Mouse (Mus musculus): ENCODE measurements at regions not wholly inside any gene's neighbourhood (a gene's known extent, or its start where the extent isn't known, plus 50 kb on each side); places are given as distances from the start of the nearest gene placed in this dataset.
"Not testable (repeated sequence)": the region's sequence is repeated elsewhere in the genome, so short reads cannot be mapped to it uniquely, and the experiment has no call there.

DNA sequence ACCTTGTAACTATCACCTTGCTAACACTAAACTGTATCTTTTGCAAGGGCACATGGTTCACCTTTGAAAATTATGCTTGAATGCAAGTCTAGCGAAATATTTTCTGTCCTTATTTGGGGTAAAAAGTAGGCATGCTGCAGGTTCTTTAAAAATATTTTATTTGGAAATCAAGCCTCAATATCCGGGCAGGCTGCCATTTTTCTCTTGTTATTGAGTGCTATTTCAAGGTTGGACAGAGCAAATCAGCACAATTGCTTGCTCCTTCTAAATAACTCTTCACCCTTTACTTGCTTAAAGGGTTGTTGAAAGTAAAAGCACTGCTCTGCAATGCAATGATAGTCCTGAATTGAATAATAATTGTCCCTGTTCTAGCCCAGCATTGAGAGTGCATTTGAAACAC, 149.0 kb downstream of the Cox7c start:
- ATAC-seq (ENCODE audit: low FRiP score, low TSS enrichment), result no peak
- no peaks in the 10 kb centered on the region for H3K27me3 ChIP-seq (ENCODE audit: control insufficient read depth, insufficient read depth, low read length)
- no peak overlapping the region for H3K27ac ChIP-seq (ENCODE audit: low read depth, low read length)
- no peak overlapping the region for H3K4me2 ChIP-seq (replicated peaks; ENCODE audit: low read depth, low read length)
- no peaks in the 10 kb centered on the region for H3K4me1 ChIP-seq (ENCODE audit: control insufficient read depth, insufficient read depth, low read length)
- no peak overlapping the region for H3K9ac ChIP-seq (ENCODE audit: low read depth, low read length)
- no peak overlapping the region for H3K4me3 ChIP-seq (ENCODE audit: low read length)
- 82% methylated on average over 2 of the region's 2 CpGs for WGBS
- H3K36me3 ChIP-seq (ENCODE audit: control insufficient read depth, insufficient read depth, low read length), result no peaks in the 10 kb centered on the region
- no peaks in the 10 kb centered on the region for H3K9me3 ChIP-seq (ENCODE audit: control insufficient read depth, low read length)

GRCm38 (mm10) chr13:85895141-85895540, 151.6 kb downstream of the Cox7c start:
- no peaks in the 10 kb centered on the region for H3K27me3 ChIP-seq (ENCODE audit: control insufficient read depth, insufficient read depth, low read length)
- no peaks in the 10 kb centered on the region for H3K9me3 ChIP-seq (ENCODE audit: control insufficient read depth, low read length)
- ATAC-seq (ENCODE audit: low FRiP score, low TSS enrichment), result no peak
- no peaks in the 10 kb centered on the region for H3K4me1 ChIP-seq (ENCODE audit: control insufficient read depth, insufficient read depth, low read length)
- no peak overlapping the region for H3K4me3 ChIP-seq (ENCODE audit: low read length)
- whole genome bisulfite sequencing, result 44% methylated on average over 8 of the region's 8 CpGs
- no peak overlapping the region for H3K27ac ChIP-seq (ENCODE audit: low read depth, low read length)
- H3K36me3 ChIP-seq (ENCODE audit: control insufficient read depth, insufficient read depth, low read length), result no peaks in the 10 kb centered on the region
- H3K9ac ChIP-seq (ENCODE audit: low read depth, low read length), result no peak overlapping the region
- H3K4me2 ChIP-seq (replicated peaks; ENCODE audit: low read depth, low read length), result no peak overlapping the region

GRCm38 (mm10) chr13:85889846-85890245, 156.9 kb downstream of the Cox7c start:
- H3K4me2 ChIP-seq (replicated peaks; ENCODE audit: low read depth, low read length); H3K9ac ChIP-seq (ENCODE audit: low read depth, low read length); H3K9me3 ChIP-seq (ENCODE audit: control insufficient read depth, low read length); H3K27me3 ChIP-seq (ENCODE audit: control insufficient read depth, insufficient read depth, low read length); H3K36me3 ChIP-seq (ENCODE audit: control insufficient read depth, insufficient read depth, low read length); H3K27ac ChIP-seq (ENCODE audit: low read depth, low read length); H3K4me1 ChIP-seq (ENCODE audit: control insufficient read depth, insufficient read depth, low read length); H3K4me3 ChIP-seq (ENCODE audit: low read length); ATAC-seq (ENCODE audit: low FRiP score, low TSS enrichment): not testable (repeated sequence)

DNA sequence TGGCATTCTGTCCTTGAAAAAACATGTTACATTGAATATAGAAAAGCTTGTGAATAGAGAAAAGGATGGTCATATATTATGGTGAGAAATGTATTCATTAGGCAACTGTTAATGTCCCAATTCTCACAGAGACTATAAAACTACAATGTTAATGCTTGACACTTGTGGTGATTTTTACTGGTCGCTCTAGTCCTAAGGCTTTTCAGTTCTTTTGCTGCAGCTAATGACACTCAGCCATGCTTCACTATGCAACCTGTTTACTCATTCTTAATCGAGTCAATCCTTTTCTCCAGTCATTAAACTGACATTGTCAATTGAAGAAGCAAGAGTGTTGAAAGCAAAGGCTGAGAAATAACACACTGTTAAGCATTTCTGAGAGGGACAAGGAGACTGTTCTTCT, 163.9 kb downstream of the Cox7c start:
- no peak overlapping the region for H3K4me2 ChIP-seq (replicated peaks; ENCODE audit: low read depth, low read length)
- no peaks in the 10 kb centered on the region for H3K4me1 ChIP-seq (ENCODE audit: control insufficient read depth, insufficient read depth, low read length)
- no peaks in the 10 kb centered on the region for H3K9me3 ChIP-seq (ENCODE audit: control insufficient read depth, low read length)
- H3K36me3 ChIP-seq (ENCODE audit: control insufficient read depth, insufficient read depth, low read length), result no peaks in the 10 kb centered on the region
- H3K4me3 ChIP-seq (ENCODE audit: low read length), result no peak overlapping the region
- no peaks in the 10 kb centered on the region for H3K27me3 ChIP-seq (ENCODE audit: control insufficient read depth, insufficient read depth, low read length)
- no peak for ATAC-seq (ENCODE audit: low FRiP score, low TSS enrichment)
- no peak overlapping the region for H3K9ac ChIP-seq (ENCODE audit: low read depth, low read length)
- 69% methylated on average over 2 of the region's 2 CpGs for whole genome bisulfite sequencing
- H3K27ac ChIP-seq (ENCODE audit: low read depth, low read length), result no peak overlapping the region

- Histone ChIP-seq H3K36me3 (ENCODE audit: control insufficient read depth, insufficient read depth, low read length) (no peaks in the 10 kb centered on the region), H3K9ac (ENCODE audit: low read depth, low read length) (no peak overlapping the region), H3K4me2 (replicated peaks; ENCODE audit: low read depth, low read length) (no peak overlapping the region), H3K27me3 (ENCODE audit: control insufficient read depth, insufficient read depth, low read length) (no peaks in the 10 kb centered on the region), H3K4me1 (ENCODE audit: control insufficient read depth, insufficient read depth, low read length) (no peaks in the 10 kb centered on the region), H3K9me3 (ENCODE audit: control insufficient read depth, low read length) (no peaks in the 10 kb centered on the region), H3K27ac (ENCODE audit: low read depth, low read length) (no peak overlapping the region), H3K4me3 (ENCODE audit: low read length) (no peak overlapping the region)
- ATAC-seq (ENCODE audit: low FRiP score, low TSS enrichment), result no peak
- 90% methylated on average over 2 of the region's 2 CpGs for WGBS
Observed at GRCm38 (mm10) chr13:85863745-85864144, 183.0 kb downstream of the Cox7c start.

DNA sequence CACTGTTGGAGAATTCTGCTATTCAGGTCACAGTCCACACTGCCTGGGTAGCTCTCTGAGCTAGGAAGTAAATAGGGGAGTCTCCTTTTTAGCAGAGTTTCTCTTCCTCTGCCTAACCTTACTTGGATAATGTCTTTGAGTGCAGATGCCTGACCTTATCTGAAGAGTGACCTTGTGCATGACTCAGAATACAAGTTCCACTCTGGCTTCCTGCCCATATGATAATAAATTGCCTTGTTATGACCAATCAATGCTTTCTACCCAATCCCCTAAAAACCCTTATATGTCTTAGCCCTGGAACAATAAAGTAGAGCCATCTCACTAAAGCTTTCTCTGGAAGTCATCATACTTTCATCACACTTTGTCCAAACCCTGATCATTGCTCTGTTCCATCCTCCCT, 198.4 kb downstream of the Cox7c start:
- no peaks in the 10 kb centered on the region for H3K4me1 ChIP-seq (ENCODE audit: control insufficient read depth, insufficient read depth, low read length)
- H3K27me3 ChIP-seq (ENCODE audit: control insufficient read depth, insufficient read depth, low read length), result no peaks in the 10 kb centered on the region
- no peak overlapping the region for H3K9ac ChIP-seq (ENCODE audit: low read depth, low read length)
- no peak overlapping the region for H3K27ac ChIP-seq (ENCODE audit: low read depth, low read length)
- no peaks in the 10 kb centered on the region for H3K36me3 ChIP-seq (ENCODE audit: control insufficient read depth, insufficient read depth, low read length)
- H3K4me3 ChIP-seq (ENCODE audit: low read length), result no peak overlapping the region
- no peak for ATAC-seq (ENCODE audit: low FRiP score, low TSS enrichment)
- H3K4me2 ChIP-seq (replicated peaks; ENCODE audit: low read depth, low read length), result no peak overlapping the region
- no peaks in the 10 kb centered on the region for H3K9me3 ChIP-seq (ENCODE audit: control insufficient read depth, low read length)

- Histone ChIP-seq H3K27me3 (ENCODE audit: control insufficient read depth, insufficient read depth, low read length) (no peaks in the 10 kb centered on the region), H3K4me2 (replicated peaks; ENCODE audit: low read depth, low read length) (no peak overlapping the region), H3K27ac (ENCODE audit: low read depth, low read length) (no peak overlapping the region), H3K36me3 (ENCODE audit: control insufficient read depth, insufficient read depth, low read length) (no peaks in the 10 kb centered on the region), H3K9ac (ENCODE audit: low read depth, low read length) (no peak overlapping the region), H3K4me1 (ENCODE audit: control insufficient read depth, insufficient read depth, low read length) (no peaks in the 10 kb centered on the region), H3K9me3 (ENCODE audit: control insufficient read depth, low read length) (no peaks in the 10 kb centered on the region), H3K4me3 (ENCODE audit: low read length) (no peak overlapping the region)
- ATAC-seq (ENCODE audit: low FRiP score, low TSS enrichment), result no peak
- WGBS, result 88% methylated on average over 1 of the region's 1 CpGs
Observed at GRCm38 (mm10) chr13:85829894-85830293, 216.8 kb downstream of the Cox7c start.

Data from kidney, embryonic 14.5 days (tissue).